Mouse (Mus musculus): ENCODE measurements around the gene Syngr1. TPM values are rescaled to one million over a fixed set of nuclear protein-coding genes. Genes with fewer than 3 reads are reported as not detected.
A peak's percentile ranks its signal among the peaks of the same experiment; 100 is the strongest.

Gene Syngr1
- polyA plus RNA-seq, 1 experiment: 94.8 TPM

- H3K4me1 ChIP-seq (ENCODE audit: control insufficient read depth, insufficient read depth, low read length): no peaks in the 10 kb centered on the region
- no peak for TF ChIP-seq CTCF (conservative IDR thresholded peaks at IDR 0.05; ENCODE audit: insufficient read depth, insufficient read length, low read depth, low read length)
- TF ChIP-seq POLR2A (IDR thresholded peaks at IDR 0.05; ENCODE audit: low read depth, low read length): no peak
- 76% methylated on average over 11 of the region's 11 CpGs for WGBS
- no peak for DNase-seq
- H3K4me3 ChIP-seq (ENCODE audit: insufficient read depth, low read depth, low read length): no peak overlapping the region
- no peaks in the 10 kb centered on the region for H3K27me3 ChIP-seq (replicated peaks; ENCODE audit: control insufficient read depth, insufficient read depth, low read length)
- no peaks in the 10 kb centered on the region for H3K36me3 ChIP-seq (ENCODE audit: control insufficient read depth, insufficient read depth, low read length)
- no peak overlapping the region for H3K27ac ChIP-seq (ENCODE audit: insufficient read depth, low read depth, low read length)
Observed at GRCm38 (mm10) chr15:80090155-80090554, 979 bp upstream of the Syngr1 start.

GRCm38 (mm10) chr15:80090741-80091120 is 403 bp upstream of the Syngr1 start:
- H3K36me3 ChIP-seq (ENCODE audit: control insufficient read depth, insufficient read depth, low read length): no peaks in the 10 kb centered on the region
- peak; percentile 21 for DNase-seq

GRCm38 (mm10) chr15:80092041-80092441 is 907 bp downstream of the Syngr1 start:
- 53% methylated on average over 7 of the region's 7 CpGs for WGBS
- no peak overlapping the region; the same call in 1 of the 2 replicates for H3K4me3 ChIP-seq (ENCODE audit: insufficient read depth, low read depth, low read length)
- DNase-seq: no peak
- no peak overlapping the region for H3K27ac ChIP-seq (ENCODE audit: insufficient read depth, low read depth, low read length)
- peaks cover 5% of the 10 kb centered on the region; the same call in 1 of the 2 replicates for H3K4me1 ChIP-seq (ENCODE audit: control insufficient read depth, insufficient read depth, low read length)
- TF ChIP-seq CTCF (conservative IDR thresholded peaks at IDR 0.05; ENCODE audit: insufficient read depth, insufficient read length, low read depth, low read length): no peak
- TF ChIP-seq POLR2A (IDR thresholded peaks at IDR 0.05; ENCODE audit: low read depth, low read length): no peak
- no peaks in the 10 kb centered on the region for H3K27me3 ChIP-seq (replicated peaks; ENCODE audit: control insufficient read depth, insufficient read depth, low read length)
- H3K36me3 ChIP-seq (ENCODE audit: control insufficient read depth, insufficient read depth, low read length): no peaks in the 10 kb centered on the region

More at GRCm38 (mm10) chr15:80090741-80091120, 403 bp upstream of the Syngr1 start:
- 2% methylated on average over 17 of the region's 17 CpGs for WGBS
- Histone ChIP-seq H3K4me1 (ENCODE audit: control insufficient read depth, insufficient read depth, low read length) (no peaks in the 10 kb centered on the region), H3K27ac (ENCODE audit: insufficient read depth, low read depth, low read length) (no peak overlapping the region), H3K4me3 (ENCODE audit: insufficient read depth, low read depth, low read length) (peak overlapping the region; percentile 58), H3K27me3 (replicated peaks; ENCODE audit: control insufficient read depth, insufficient read depth, low read length) (no peaks in the 10 kb centered on the region)
- no peak for TF ChIP-seq CTCF (conservative IDR thresholded peaks at IDR 0.05; ENCODE audit: insufficient read depth, insufficient read length, low read depth, low read length)
- TF ChIP-seq POLR2A (IDR thresholded peaks at IDR 0.05; ENCODE audit: low read depth, low read length): no peak

- H3K4me3 ChIP-seq (ENCODE audit: insufficient read depth, low read depth, low read length): no peak overlapping the region
- DNase-seq: no peak
- TF ChIP-seq POLR2A (IDR thresholded peaks at IDR 0.05; ENCODE audit: low read depth, low read length): no peak
- TF ChIP-seq CTCF (conservative IDR thresholded peaks at IDR 0.05; ENCODE audit: insufficient read depth, insufficient read length, low read depth, low read length): no peak
- no peaks in the 10 kb centered on the region for H3K27me3 ChIP-seq (replicated peaks; ENCODE audit: control insufficient read depth, insufficient read depth, low read length)
- H3K36me3 ChIP-seq (ENCODE audit: control insufficient read depth, insufficient read depth, low read length): no peaks in the 10 kb centered on the region
- H3K4me1 ChIP-seq (ENCODE audit: control insufficient read depth, insufficient read depth, low read length): peaks cover 5% of the 10 kb centered on the region; the same call in 1 of the 2 replicates
- WGBS: 38% methylated on average over 8 of the region's 8 CpGs
- no peak overlapping the region for H3K27ac ChIP-seq (ENCODE audit: insufficient read depth, low read depth, low read length)
Observed at GRCm38 (mm10) chr15:80092599-80092998, 1.5 kb downstream of the Syngr1 start.

- DNase-seq: no peak
- Histone ChIP-seq H3K36me3 (ENCODE audit: control insufficient read depth, insufficient read depth, low read length) (no peaks in the 10 kb centered on the region), H3K27me3 (replicated peaks; ENCODE audit: control insufficient read depth, insufficient read depth, low read length) (no peaks in the 10 kb centered on the region)
Observed at GRCm38 (mm10) chr15:80094201-80094600, 3.1 kb downstream of the Syngr1 start.

GRCm38 (mm10) chr15:80095596-80095995 is 4.5 kb downstream of the Syngr1 start:
- WGBS: 83% methylated on average over 1 of the region's 1 CpGs
- Histone ChIP-seq H3K4me3 (ENCODE audit: insufficient read depth, low read depth, low read length) (no peak overlapping the region), H3K4me1 (ENCODE audit: control insufficient read depth, insufficient read depth, low read length) (peaks cover 5% of the 10 kb centered on the region; the same call in 1 of the 2 replicates), H3K27me3 (replicated peaks; ENCODE audit: control insufficient read depth, insufficient read depth, low read length) (no peaks in the 10 kb centered on the region), H3K27ac (ENCODE audit: insufficient read depth, low read depth, low read length) (no peak overlapping the region), H3K36me3 (ENCODE audit: control insufficient read depth, insufficient read depth, low read length) (no peaks in the 10 kb centered on the region)
- TF ChIP-seq POLR2A (IDR thresholded peaks at IDR 0.05; ENCODE audit: low read depth, low read length) (no peak), CTCF (conservative IDR thresholded peaks at IDR 0.05; ENCODE audit: insufficient read depth, insufficient read length, low read depth, low read length) (no peak)
- no peak for DNase-seq

More at GRCm38 (mm10) chr15:80094201-80094600, 3.1 kb downstream of the Syngr1 start:
- Histone ChIP-seq H3K4me1 (ENCODE audit: control insufficient read depth, insufficient read depth, low read length) (peaks cover 5% of the 10 kb centered on the region; the same call in 1 of the 2 replicates), H3K4me3 (ENCODE audit: insufficient read depth, low read depth, low read length) (no peak overlapping the region), H3K27ac (ENCODE audit: insufficient read depth, low read depth, low read length) (no peak overlapping the region)
- WGBS: 93% methylated on average over 13 of the region's 13 CpGs
- no peak for TF ChIP-seq POLR2A (IDR thresholded peaks at IDR 0.05; ENCODE audit: low read depth, low read length)
- no peak for TF ChIP-seq CTCF (conservative IDR thresholded peaks at IDR 0.05; ENCODE audit: insufficient read depth, insufficient read length, low read depth, low read length)

GRCm38 (mm10) chr15:80096406-80096805 is 5.3 kb downstream of the Syngr1 start:
- Histone ChIP-seq H3K4me1 (ENCODE audit: control insufficient read depth, insufficient read depth, low read length) (peaks cover 5% of the 10 kb centered on the region; the same call in 1 of the 2 replicates), H3K36me3 (ENCODE audit: control insufficient read depth, insufficient read depth, low read length) (no peaks in the 10 kb centered on the region), H3K27ac (ENCODE audit: insufficient read depth, low read depth, low read length) (no peak overlapping the region), H3K27me3 (replicated peaks; ENCODE audit: control insufficient read depth, insufficient read depth, low read length) (no peaks in the 10 kb centered on the region), H3K4me3 (ENCODE audit: insufficient read depth, low read depth, low read length) (no peak overlapping the region)
- TF ChIP-seq CTCF (conservative IDR thresholded peaks at IDR 0.05; ENCODE audit: insufficient read depth, insufficient read length, low read depth, low read length): no peak
- 71% methylated on average over 10 of the region's 10 CpGs for WGBS
- DNase-seq: no peak
